Mouse (Mus musculus): ENCODE results near the gene B230104I21Rik. TPM values are rescaled to one million over a fixed set of nuclear protein-coding genes. Genes with fewer than 3 reads are reported as not detected.
A peak's percentile ranks its signal among the peaks of the same experiment; 100 is the strongest.

The B230104I21Rik gene
- polyA plus RNA-seq, 1 experiment from 2014 or later = not detected

DNA sequence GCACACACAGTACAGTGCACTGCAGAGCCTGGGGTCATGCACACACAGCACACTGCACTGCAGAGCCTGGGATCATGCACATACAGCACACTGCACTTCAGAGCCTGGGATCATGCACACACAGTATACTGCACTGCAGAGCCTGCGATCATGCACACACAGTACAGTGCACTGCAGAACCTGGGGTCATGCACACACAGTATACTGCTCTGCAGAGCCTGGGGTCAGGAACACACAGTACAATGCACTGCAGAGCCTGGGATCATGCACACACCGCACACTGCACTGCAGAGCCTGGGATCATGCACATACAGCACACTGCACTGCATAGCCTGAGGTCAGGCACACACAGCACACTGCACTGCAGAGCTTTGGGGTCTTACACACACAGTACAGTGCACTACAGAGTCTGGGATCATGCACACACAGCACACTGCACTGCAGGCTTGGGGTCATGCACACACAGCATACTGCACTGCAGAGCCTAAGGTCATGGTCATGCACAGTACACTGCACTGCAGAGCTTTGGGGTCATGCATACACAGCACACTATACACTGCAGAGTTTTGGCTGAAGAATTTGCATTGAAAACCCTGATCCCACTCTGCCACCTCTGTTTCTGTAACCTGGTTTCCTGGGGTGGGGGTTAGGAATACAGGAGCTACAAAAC lies 23.6 kb upstream of the B230104I21Rik start:
- WGBS = 87% methylated on average over 2 of the region's 2 CpGs
- Histone ChIP-seq H3K36me3 (replicated peaks; ENCODE audit: control insufficient read depth, insufficient read depth) (no peaks in the 10 kb centered on the region), H3K4me2 (replicated peaks) (no peak overlapping the region), H3K4me3 (replicated peaks; ENCODE audit: low read length) (no peak overlapping the region), H3K9ac (no peak overlapping the region), H3K27ac (peak overlapping the region; percentile 20; the same call in 1 of the 2 replicates), H3K4me1 (replicated peaks; ENCODE audit: control insufficient read depth, insufficient read depth, low read length) (no peaks in the 10 kb centered on the region), H3K27me3 (ENCODE audit: control insufficient read depth, insufficient read depth, low read length) (no peaks in the 10 kb centered on the region), H3K9me3 (ENCODE audit: control insufficient read depth, low read length) (no peaks in the 10 kb centered on the region)
- ATAC-seq (ENCODE audit: low FRiP score) (no peak), DNase-seq (ENCODE audit: low spot score) (no peak)

DNA sequence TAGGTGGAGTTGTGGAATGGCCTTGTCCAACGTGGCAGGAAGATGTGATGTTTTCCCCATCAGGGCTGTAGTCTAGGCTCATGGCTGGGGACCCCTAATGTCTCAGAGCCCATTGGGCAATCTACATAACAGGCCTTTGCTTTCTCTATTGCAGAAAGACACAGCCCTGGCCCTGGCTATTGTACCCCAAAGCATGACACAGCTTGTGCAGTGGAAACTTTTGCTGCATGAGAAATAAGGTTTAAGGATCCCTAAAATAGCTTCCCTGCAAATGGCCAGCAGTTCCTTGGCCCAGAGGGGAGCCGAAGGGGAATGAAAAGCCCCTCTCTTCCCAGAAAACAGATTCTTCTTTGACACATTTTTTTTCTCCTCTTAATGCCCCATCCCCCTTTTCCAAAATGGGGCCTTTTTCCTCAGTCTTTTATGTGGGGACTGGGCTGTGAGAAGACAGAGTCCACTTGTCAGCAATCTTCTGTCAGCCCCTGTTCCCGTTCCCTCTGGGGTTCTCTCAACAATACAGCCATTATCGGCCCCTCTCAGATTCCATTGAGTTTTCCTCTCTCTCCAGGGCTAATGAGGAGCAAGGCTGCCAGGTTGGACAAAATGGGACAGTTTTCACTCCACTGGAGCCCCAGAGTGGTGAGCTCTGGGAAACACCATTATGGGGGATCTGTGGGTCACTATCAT lies 22.8 kb upstream of the B230104I21Rik start:
- no peaks in the 10 kb centered on the region for H3K4me1 ChIP-seq (replicated peaks; ENCODE audit: control insufficient read depth, insufficient read depth, low read length)
- H3K9ac ChIP-seq = no peak overlapping the region
- H3K36me3 ChIP-seq (replicated peaks; ENCODE audit: control insufficient read depth, insufficient read depth) = no peaks in the 10 kb centered on the region
- peak; percentile 65 for ATAC-seq (ENCODE audit: low FRiP score)
- H3K27ac ChIP-seq = peak overlapping the region; percentile 68
- no peak overlapping the region for H3K4me3 ChIP-seq (replicated peaks; ENCODE audit: low read length)
- WGBS = 35% methylated on average over 4 of the region's 4 CpGs
- no peaks in the 10 kb centered on the region for H3K27me3 ChIP-seq (ENCODE audit: control insufficient read depth, insufficient read depth, low read length)
- no peak overlapping the region for H3K4me2 ChIP-seq (replicated peaks)
- no peaks in the 10 kb centered on the region for H3K9me3 ChIP-seq (ENCODE audit: control insufficient read depth, low read length)
- no peak for DNase-seq (ENCODE audit: low spot score)

DNA sequence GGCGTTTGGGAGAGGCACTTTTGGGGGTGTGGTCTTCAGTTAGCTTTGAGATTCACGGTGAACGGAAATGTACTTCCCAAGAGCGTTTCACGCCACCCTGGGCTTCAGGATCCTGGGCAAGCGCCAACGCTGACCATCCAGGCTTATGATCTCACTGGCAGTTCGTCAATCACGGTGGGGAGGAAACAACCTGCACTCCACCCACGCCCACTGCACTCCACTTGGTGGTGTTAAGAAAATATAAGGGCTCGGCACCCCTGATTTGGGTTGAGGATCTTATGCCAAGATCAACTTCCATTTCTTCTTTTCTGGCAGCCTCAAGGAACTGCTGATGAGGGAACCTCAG lies 22.3 kb upstream of the B230104I21Rik start:
- H3K27ac ChIP-seq = peak overlapping the region; percentile 68
- H3K4me1 ChIP-seq (replicated peaks; ENCODE audit: control insufficient read depth, insufficient read depth, low read length) = no peaks in the 10 kb centered on the region
- H3K9me3 ChIP-seq (ENCODE audit: control insufficient read depth, low read length) = no peaks in the 10 kb centered on the region
- ATAC-seq (ENCODE audit: low FRiP score) (no peak), DNase-seq (ENCODE audit: low spot score) (no peak)
- no peak overlapping the region for H3K4me3 ChIP-seq (replicated peaks; ENCODE audit: low read length)
- H3K27me3 ChIP-seq (ENCODE audit: control insufficient read depth, insufficient read depth, low read length) = no peaks in the 10 kb centered on the region
- H3K36me3 ChIP-seq (replicated peaks; ENCODE audit: control insufficient read depth, insufficient read depth) = no peaks in the 10 kb centered on the region
- 77% methylated on average over 11 of the region's 11 CpGs for WGBS
- H3K9ac ChIP-seq = no peak overlapping the region
- H3K4me2 ChIP-seq (replicated peaks) = no peak overlapping the region

DNA sequence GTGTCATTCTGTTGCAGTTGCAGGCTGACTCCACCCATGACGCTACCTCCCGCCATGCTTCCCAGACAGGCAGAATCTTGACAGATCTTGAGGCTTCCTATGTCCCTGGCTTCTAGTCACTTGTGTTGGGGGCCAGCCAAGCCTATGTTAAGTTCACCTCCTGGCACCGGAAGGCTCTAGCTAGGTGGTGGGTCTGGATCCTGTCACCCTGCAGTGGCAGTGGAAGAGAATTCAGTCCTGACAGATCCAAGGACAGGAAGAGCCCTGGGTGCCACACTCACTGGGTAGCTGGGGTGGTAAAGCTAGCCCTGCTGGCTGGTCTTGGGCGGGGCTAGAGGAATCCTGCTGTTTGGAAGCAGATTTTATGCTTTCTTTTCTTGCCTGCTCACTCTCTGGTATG lies 10.5 kb upstream of the B230104I21Rik start:
- WGBS = 66% methylated on average over 4 of the region's 4 CpGs
- H3K9me3 ChIP-seq (ENCODE audit: control insufficient read depth, low read length) = no peaks in the 10 kb centered on the region
- no peak for ATAC-seq (ENCODE audit: low FRiP score)

DNA sequence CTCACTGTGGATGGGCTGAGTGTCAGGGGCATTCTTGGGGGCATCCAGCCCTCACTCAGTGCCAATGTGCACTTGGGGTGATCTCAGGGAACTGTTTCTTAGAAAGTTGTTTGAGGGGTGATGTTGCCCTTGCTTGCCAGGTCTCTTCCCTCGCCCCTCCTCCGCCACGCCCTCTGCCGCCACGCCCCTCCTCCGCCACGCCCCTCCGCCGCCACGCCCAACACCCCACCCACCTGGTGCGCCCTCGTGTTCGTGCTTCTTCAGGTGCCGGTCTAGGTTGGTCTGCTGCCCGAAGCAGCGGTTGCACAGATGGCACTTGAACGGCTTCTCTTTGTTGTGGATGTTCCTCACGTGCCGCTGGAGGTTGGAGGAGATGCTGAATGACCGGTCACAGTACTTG lies 7.5 kb upstream of the B230104I21Rik start:
- Histone ChIP-seq H3K4me3 (replicated peaks; ENCODE audit: low read length) (no peak overlapping the region), H3K4me2 (replicated peaks) (peak overlapping the region; percentile 24), H3K9me3 (ENCODE audit: control insufficient read depth, low read length) (no peaks in the 10 kb centered on the region), H3K9ac (no peak overlapping the region), H3K27ac (no peak overlapping the region), H3K27me3 (ENCODE audit: control insufficient read depth, insufficient read depth, low read length) (peaks cover 15% of the 10 kb centered on the region; the same call in 1 of the 2 replicates), H3K4me1 (replicated peaks; ENCODE audit: control insufficient read depth, insufficient read depth, low read length) (no peaks in the 10 kb centered on the region; the same call in 1 of the 2 replicates), H3K36me3 (replicated peaks; ENCODE audit: control insufficient read depth, insufficient read depth) (no peaks in the 10 kb centered on the region)
- ATAC-seq (ENCODE audit: low FRiP score) = no peak
- WGBS = 5% methylated on average over 20 of the region's 20 CpGs
- no peak for DNase-seq (ENCODE audit: low spot score)

More for the DNA sequence above, 10.5 kb upstream of the B230104I21Rik start:
- no peaks in the 10 kb centered on the region for H3K36me3 ChIP-seq (replicated peaks; ENCODE audit: control insufficient read depth, insufficient read depth)
- no peak overlapping the region for H3K27ac ChIP-seq
- H3K9ac ChIP-seq = no peak overlapping the region
- no peak for DNase-seq (ENCODE audit: low spot score)
- H3K27me3 ChIP-seq (ENCODE audit: control insufficient read depth, insufficient read depth, low read length) = peaks cover 15% of the 10 kb centered on the region; the same call in 1 of the 2 replicates
- H3K4me3 ChIP-seq (replicated peaks; ENCODE audit: low read length) = no peak overlapping the region
- H3K4me1 ChIP-seq (replicated peaks; ENCODE audit: control insufficient read depth, insufficient read depth, low read length) = no peaks in the 10 kb centered on the region
- H3K4me2 ChIP-seq (replicated peaks) = no peak overlapping the region

DNA sequence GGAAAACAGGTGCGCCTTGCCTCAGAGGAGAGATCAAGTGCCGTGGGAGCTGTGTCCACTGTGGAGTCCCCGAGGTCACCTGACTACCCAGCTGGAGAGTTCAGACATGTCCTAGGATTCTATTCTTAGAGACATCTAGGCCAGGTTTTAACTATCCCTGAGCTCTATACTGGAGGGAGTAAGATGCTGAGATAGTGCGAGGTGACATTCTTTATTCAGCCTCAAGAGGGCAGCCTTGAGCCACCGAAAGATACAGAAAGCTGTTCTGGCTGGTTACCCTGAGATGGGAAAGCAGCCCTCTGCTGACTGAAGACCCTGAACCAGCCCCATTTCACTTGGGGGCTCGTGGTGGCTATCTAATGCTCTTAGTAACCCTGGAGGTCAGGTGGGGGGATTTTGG lies 7.1 kb upstream of the B230104I21Rik start:
- 2% methylated on average over 6 of the region's 6 CpGs for WGBS

DNA sequence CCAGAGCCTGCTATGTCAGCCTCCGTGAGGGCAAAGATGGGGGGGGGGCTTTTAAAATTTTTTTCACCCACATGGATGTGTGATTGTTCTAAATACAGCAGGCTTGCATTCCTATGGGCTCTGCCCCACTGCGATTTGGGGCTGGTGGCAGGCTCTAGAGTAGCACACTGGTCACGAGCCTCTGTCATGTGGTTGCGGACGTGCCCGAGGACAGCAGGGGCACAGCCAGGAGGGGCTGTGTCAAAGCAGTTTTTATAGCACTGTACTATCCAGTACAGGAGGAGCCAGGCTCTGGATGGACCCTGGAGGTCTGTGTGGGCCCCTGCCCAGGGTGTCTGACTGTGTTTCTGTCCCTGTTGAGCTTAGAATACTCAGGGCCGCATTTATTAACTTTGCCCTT lies 5.9 kb upstream of the B230104I21Rik start:
- no peak for ATAC-seq (ENCODE audit: low FRiP score)
- Histone ChIP-seq H3K27me3 (ENCODE audit: control insufficient read depth, insufficient read depth, low read length) (peaks cover 15% of the 10 kb centered on the region; the same call in 1 of the 2 replicates), H3K4me1 (replicated peaks; ENCODE audit: control insufficient read depth, insufficient read depth, low read length) (no peaks in the 10 kb centered on the region; the same call in 1 of the 2 replicates), H3K27ac (no peak overlapping the region), H3K4me2 (replicated peaks) (no peak overlapping the region), H3K4me3 (replicated peaks; ENCODE audit: low read length) (no peak overlapping the region), H3K9me3 (ENCODE audit: control insufficient read depth, low read length) (no peaks in the 10 kb centered on the region), H3K36me3 (replicated peaks; ENCODE audit: control insufficient read depth, insufficient read depth) (no peaks in the 10 kb centered on the region), H3K9ac (no peak overlapping the region)
- DNase-seq (ENCODE audit: low spot score) = no peak
- WGBS = 90% methylated on average over 7 of the region's 7 CpGs

More for the DNA sequence above, 7.1 kb upstream of the B230104I21Rik start:
- Histone ChIP-seq H3K4me3 (replicated peaks; ENCODE audit: low read length) (no peak overlapping the region), H3K4me2 (replicated peaks) (peak overlapping the region; percentile 24), H3K27ac (no peak overlapping the region), H3K9me3 (ENCODE audit: control insufficient read depth, low read length) (no peaks in the 10 kb centered on the region), H3K9ac (no peak overlapping the region), H3K27me3 (ENCODE audit: control insufficient read depth, insufficient read depth, low read length) (peaks cover 15% of the 10 kb centered on the region; the same call in 1 of the 2 replicates), H3K4me1 (replicated peaks; ENCODE audit: control insufficient read depth, insufficient read depth, low read length) (no peaks in the 10 kb centered on the region; the same call in 1 of the 2 replicates), H3K36me3 (replicated peaks; ENCODE audit: control insufficient read depth, insufficient read depth) (no peaks in the 10 kb centered on the region)
- DNase-seq (ENCODE audit: low spot score) (peak; percentile 92), ATAC-seq (ENCODE audit: low FRiP score) (peak; percentile 54; the same call in 1 of the 2 replicates)

DNA sequence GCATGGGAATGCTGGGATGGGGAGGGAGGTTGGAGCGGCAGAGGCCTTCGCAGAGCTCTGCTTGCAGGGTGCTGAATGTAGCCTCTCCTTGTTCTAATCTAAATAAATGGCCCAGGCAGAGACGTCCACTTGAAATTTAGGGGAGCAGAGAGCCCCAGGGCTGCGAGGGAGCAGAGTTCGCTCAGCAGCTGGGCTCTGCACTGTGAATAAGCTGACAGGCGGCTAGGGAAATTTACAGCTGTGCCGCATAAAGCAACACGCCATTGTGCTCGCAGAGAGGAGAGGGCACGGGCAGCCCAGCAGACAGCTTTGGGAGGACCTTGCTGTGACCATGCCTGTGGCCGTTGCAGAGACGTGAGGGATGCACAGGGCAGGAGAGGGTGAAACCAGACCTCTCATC lies 4.7 kb upstream of the B230104I21Rik start:
- Histone ChIP-seq H3K9me3 (ENCODE audit: control insufficient read depth, low read length) (no peaks in the 10 kb centered on the region), H3K9ac (peak overlapping the region; percentile 6; the same call in 1 of the 2 replicates), H3K4me2 (replicated peaks) (no peak overlapping the region), H3K27me3 (ENCODE audit: control insufficient read depth, insufficient read depth, low read length) (peaks cover 15% of the 10 kb centered on the region; the same call in 1 of the 2 replicates), H3K4me3 (replicated peaks; ENCODE audit: low read length) (no peak overlapping the region), H3K4me1 (replicated peaks; ENCODE audit: control insufficient read depth, insufficient read depth, low read length) (peaks cover 12% of the 10 kb centered on the region; the same call in 1 of the 2 replicates), H3K36me3 (replicated peaks; ENCODE audit: control insufficient read depth, insufficient read depth) (no peaks in the 10 kb centered on the region), H3K27ac (no peak overlapping the region)
- ATAC-seq (ENCODE audit: low FRiP score) (no peak), DNase-seq (ENCODE audit: low spot score) (no peak)
- whole genome bisulfite sequencing = 22% methylated on average over 12 of the region's 12 CpGs

DNA sequence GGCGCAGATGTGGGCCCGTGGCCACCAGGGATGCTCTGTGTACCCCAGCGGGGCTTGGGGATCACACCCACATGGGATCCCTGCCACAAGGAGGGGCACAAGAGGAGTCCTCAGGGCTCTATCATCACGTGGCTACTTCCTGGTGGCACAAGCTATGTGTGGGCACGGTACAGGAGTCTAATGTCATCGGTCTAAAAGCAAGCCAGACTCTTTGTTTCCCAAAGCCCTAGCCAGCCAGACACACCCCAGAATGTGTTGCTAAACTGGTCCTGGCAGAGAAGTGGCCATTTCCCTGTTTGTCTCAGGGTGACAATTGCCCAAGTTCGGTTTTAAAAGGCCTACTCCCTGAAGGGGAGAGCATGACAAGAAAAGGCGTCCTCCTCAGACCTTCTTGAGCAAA lies 2.6 kb upstream of the B230104I21Rik start:
- Histone ChIP-seq H3K4me3 (replicated peaks; ENCODE audit: low read length) (no peak overlapping the region), H3K4me1 (replicated peaks; ENCODE audit: control insufficient read depth, insufficient read depth, low read length) (peaks cover 20% of the 10 kb centered on the region), H3K9ac (no peak overlapping the region), H3K36me3 (replicated peaks; ENCODE audit: control insufficient read depth, insufficient read depth) (no peaks in the 10 kb centered on the region), H3K4me2 (replicated peaks) (no peak overlapping the region), H3K9me3 (ENCODE audit: control insufficient read depth, low read length) (no peaks in the 10 kb centered on the region), H3K27ac (no peak overlapping the region), H3K27me3 (ENCODE audit: control insufficient read depth, insufficient read depth, low read length) (peaks cover 19% of the 10 kb centered on the region)
- DNase-seq (ENCODE audit: low spot score) (no peak), ATAC-seq (ENCODE audit: low FRiP score) (no peak)
- 63% methylated on average over 8 of the region's 8 CpGs for WGBS
